Mouse (Mus musculus): ENCODE data around the gene Limk1.

Gene Limk1

DNA sequence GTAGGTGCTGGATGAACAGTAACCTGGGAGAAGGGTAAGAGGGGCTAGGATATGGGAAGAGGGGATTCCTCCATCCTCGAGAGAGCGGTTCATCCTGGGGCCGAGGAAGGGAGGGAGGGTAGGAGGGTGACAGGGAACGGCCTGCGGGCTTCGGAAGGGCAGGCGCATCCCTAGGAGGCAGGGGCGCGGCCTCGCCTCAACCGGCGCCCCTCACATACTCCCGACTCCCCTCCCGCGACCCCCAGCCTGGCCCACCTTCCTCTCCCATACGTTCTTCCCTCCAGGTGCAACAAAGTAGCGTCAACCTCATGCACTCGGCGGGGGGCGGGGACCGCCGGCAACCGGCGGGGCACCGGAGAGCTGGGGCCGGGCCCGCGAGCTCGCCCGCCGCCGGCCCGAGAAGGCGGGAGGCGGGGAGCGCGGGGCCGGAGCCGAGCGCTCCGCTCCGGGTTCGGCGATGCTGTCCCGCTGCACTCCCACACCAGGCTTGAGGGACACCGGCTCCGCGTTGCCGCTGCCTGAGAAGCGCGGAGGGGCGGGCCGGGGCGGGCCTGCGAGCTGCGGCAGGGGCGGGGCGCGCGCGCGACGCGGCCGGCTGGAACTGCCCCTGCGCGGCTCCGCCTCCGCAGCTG lies at the start of gene Limk1:
Gene Limk1, minus strand, starts transcription at position 513 of the 632 bp plus-strand sequence.
- DNase-seq (ENCODE audit: low spot score in 2 of 2) = no peak

GRCm38 (mm10) chr5:134734920-134735319 lies 46.5 kb upstream of the Limk1 start:
- DNase-seq (ENCODE audit: low spot score in 2 of 2) = no peak

GRCm38 (mm10) chr5:134734072-134734471 lies 45.7 kb upstream of the Limk1 start:
- no peak for DNase-seq (ENCODE audit: low spot score in 2 of 2)

GRCm38 (mm10) chr5:134733241-134733640 lies 44.8 kb upstream of the Limk1 start:
- no peak for DNase-seq (ENCODE audit: low spot score in 2 of 2)

- no peak for DNase-seq (ENCODE audit: low spot score in 2 of 2)
Measured at GRCm38 (mm10) chr5:134729124-134729523, 40.7 kb upstream of the Limk1 start.

- no peak for DNase-seq (ENCODE audit: low spot score in 2 of 2)
Measured at GRCm38 (mm10) chr5:134728535-134728934, 40.1 kb upstream of the Limk1 start.

GRCm38 (mm10) chr5:134727001-134727639 lies 38.7 kb upstream of the Limk1 start:
- no peak for DNase-seq (ENCODE audit: low spot score in 2 of 2)

DNA sequence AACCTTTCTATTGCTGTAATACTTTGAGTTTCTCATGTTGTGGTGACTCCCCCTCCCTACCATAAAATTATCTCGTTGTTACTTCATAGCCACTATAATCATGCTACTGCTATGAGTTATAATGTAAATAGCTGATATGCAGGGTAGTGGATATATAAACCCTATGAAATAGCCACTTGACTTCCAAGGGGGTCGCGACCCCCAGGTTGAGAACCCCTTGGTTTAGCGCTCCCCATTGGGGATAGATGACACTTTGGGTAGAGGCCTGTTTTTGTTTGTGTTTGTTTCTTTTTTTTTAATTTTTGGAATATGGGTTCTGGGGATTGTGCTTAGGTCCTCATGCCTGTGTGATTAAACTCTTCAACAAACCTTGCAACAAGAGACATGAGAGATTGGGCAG lies 36.9 kb upstream of the Limk1 start:
- no peak for DNase-seq (ENCODE audit: low spot score in 2 of 2)

- DNase-seq (ENCODE audit: low spot score in 2 of 2) = no peak
Measured at GRCm38 (mm10) chr5:134720058-134720457, 31.7 kb upstream of the Limk1 start.

- DNase-seq (ENCODE audit: low spot score in 2 of 2) = no peak
Measured at GRCm38 (mm10) chr5:134711076-134711475, 22.7 kb upstream of the Limk1 start.

DNA sequence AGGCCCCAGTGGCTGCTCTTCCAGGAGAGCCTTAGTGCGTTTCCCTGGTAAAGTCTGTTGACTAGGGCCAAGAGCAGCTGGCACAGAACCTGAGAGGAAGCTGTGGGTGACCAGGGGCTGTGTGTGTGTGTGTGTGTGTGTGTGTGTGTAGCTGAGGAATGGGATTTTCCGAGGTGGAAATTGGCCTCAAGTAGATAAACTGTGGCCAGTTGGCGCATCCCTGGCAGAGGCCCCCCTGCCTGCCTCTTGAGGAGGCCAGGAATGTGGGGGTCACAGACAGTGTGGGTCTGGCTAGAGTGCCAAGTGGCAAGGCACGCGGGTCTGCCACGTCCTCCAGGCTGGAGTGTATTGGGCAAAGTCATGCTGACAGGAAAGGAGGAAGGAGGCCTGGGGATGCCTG lies 20.9 kb upstream of the Limk1 start:
- DNase-seq (ENCODE audit: low spot score in 2 of 2) = no peak

- DNase-seq (ENCODE audit: low spot score in 2 of 2) = peak; percentile 47 to 74
Measured at GRCm38 (mm10) chr5:134704157-134704556, 15.8 kb upstream of the Limk1 start.

DNA sequence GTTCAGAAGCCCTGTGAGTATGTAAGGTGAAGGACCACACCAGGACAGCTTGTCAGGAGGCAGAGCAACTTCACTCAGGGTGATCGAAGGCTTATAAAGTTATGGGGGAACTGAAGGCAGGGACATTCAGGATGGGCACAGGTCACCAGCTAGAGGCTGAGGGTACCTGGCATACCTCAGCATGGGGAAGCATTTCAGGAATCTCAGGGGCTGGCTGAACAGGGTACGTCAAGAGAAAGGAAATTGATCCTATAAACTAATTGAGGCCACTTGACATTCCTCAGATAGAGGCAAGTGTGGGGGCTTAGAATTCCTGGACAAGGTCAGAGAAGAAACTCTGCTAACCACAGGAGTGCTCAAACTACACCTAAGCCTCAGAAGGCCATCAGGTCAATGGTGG lies 7.1 kb upstream of the Limk1 start:
- no peak for DNase-seq (ENCODE audit: low spot score in 2 of 2)

GRCm38 (mm10) chr5:134695082-134695481 lies 6.7 kb upstream of the Limk1 start:
- no peak for DNase-seq (ENCODE audit: low spot score in 2 of 2)

DNA sequence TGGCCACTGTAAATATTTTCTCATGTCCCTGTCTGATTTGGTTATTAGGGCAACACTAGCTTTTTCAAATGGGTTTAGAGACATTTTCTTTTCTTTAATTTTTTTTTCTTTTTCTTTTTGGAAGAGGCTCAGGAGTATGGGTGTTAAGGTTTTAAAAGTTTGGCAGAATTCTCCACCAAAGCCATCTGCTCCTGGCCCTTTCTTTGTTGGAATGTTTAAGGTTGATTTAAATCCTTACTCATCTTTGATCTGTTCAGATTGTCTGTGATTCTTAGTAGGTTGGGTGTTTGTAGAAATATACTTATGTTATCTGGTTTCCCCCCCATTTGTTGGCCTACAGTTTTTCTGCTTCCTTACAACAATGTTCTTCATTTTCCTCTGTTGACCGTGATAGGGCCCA lies 4.3 kb upstream of the Limk1 start:
- DNase-seq (ENCODE audit: low spot score in 2 of 2) = no peak

- peak; percentile 95 to 98 for DNase-seq (ENCODE audit: low spot score in 2 of 2)
Measured at GRCm38 (mm10) chr5:134688718-134689284, 403 bp upstream of the Limk1 start.

DNA sequence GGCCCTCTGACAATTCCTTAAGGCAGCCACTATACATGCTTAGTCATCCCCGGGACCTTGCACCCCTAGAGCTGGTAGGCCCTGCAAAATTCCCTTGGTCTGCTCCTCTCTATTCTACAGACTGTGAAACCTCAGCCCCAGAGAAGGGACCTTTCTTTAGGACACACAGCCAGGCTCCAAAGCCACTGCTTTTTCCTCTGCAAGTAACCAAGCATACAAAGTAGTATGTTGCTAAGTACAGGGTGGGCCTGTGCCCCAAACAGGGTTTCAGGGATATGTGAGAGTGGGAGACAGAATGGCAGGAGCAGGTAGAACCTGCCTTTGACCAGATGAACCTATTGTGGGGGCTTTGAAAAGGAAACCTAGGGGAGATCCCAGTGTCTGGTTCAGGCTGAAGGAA lies 1.2 kb downstream of the Limk1 start:
- DNase-seq (ENCODE audit: low spot score in 2 of 2) = no peak

DNA sequence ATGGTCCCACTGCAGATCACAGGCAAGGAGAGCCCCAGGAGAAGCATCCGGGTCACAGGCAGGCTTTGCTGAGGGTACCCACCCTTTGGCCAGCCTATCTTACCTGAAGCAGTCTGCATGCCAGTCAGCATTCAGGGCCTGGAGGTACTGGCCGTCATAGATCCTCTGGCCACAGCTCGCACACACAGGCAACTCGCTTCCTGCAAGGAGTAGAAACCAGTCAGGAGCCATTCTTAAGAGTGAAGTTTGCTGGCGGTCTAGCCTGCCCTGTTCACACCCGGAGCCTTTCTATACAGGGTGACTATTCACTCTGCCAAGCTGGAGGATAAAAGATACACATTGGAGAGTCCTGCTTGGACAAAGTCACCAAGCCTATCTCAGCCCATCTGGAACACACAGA lies 1.9 kb downstream of the Limk1 start:
- DNase-seq (ENCODE audit: low spot score in 2 of 2) = no peak

DNA sequence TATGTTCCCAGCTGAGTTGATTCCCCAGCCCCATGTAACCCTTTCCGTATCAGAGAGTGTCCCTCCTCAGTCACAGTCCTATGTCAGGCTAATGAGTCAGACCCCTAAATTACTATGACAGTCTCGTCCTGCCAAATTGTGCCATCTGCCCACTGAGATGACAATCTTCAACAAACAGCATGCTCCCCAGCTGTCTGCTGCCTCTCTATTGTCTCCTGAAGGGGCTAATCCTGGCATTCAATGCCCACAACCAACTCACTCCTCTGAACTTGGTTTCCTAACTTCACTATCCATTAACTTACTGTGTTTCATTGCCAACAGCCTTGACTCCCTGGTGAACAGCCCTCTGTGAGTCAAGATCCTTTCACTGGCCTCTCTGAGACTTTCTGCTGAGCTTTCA lies 4.0 kb downstream of the Limk1 start:
- DNase-seq (ENCODE audit: low spot score in 2 of 2) = no peak

DNA sequence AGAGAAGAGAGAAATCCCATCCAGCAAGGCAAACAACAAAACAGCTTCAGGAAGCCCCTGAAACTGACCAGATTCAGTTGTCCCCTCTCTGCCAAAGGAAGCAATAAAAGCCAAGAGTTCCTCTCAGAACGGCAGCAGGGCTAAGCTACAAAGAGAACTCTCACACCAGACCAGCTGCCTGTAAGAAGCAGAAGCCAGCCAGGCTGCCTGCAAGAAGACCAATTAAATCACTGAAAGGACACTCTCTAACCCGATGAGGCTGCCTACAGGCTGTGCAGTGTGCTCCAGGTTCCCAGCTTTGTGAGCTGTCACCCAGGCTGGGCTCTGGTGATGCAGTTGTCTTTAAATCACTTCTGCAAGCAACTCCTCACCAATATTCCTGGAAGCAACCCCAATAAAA lies 4.6 kb downstream of the Limk1 start:
- no peak for DNase-seq (ENCODE audit: low spot score in 2 of 2)

DNA sequence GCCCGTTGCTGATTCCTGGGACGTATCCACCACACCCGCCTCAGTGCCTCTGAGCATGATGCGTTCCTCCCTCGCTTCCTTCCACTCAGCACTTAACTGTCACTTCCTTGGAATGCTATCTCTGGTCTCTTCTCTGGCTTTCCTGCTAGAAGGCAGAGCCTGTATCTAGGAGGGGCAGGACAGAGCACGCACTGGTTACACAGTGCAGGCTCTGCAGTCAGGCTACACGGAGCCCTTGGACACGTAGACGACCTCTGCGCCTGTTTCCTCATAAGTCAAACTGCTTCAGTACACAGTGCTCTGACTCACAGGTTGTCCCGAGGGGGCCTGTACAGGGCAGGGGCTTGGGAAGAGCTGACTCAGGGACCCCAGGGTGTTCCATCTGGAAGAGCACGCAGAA lies 8.2 kb downstream of the Limk1 start:
- DNase-seq (ENCODE audit: low spot score in 2 of 2) = no peak

DNA sequence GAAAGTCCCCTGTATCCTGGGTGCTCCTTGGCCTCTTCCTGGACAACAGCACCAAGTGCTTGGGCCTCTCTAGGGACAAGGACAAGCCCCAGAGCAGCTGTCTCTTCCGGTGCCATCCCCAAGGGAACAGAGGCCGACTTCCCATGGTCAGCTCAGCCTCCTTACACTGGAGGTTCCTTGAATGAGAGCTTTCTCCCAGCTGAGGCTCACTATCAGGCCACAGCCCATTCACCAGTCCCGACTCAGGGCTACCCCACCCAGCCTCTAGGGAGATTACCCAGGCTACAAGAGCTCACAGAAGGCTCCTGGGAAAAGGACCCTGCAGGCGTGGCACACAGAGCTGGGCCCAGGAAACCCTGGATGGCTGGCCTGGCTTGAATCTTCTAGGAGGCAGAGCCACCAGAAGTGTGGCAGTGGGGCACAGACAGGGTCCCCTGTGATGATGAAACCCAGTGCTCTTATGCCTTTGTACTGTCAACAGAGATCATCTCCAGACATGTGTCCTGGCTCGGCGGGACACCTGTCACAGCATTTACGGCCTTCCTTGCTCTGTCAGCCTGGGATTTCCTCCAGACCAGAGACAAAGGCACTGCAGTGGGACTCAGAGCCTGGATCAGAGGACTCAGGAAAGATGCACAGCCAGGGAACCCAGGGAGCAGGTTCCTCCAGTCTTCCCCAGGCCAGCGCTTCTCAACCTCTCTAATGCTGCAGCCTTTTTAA lies 9.4 kb downstream of the Limk1 start:
- no peak for DNase-seq (ENCODE audit: low spot score in 2 of 2)

DNA sequence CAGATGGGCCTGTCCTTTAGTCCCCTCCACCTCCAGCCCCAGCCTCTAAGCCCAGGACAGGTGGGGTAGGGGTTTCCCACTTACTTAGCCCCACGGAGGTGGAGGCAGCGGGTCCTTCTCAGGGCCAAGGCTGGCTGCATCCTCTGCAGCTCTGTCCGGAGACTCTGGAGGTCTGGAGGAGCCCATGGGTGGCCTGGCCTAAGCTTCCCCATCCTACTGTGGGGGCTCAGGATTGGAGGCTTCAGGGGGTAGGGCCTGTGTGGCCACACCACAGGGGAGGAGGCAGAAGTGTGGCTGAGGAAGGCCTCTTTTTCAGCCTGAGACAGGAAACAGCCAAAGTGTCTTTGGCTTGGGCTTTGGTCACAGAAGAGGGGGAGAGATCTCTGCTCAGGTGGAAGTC lies 10.4 kb downstream of the Limk1 start:
- no peak for DNase-seq (ENCODE audit: low spot score in 2 of 2)
